Mouse (Mus musculus) embryo, embryonic 11.5 days (tissue): ENCODE data around the gene Nagk.
"Not testable (repeated sequence)": the region's sequence is repeated elsewhere in the genome, so short reads cannot be mapped to it uniquely, and the experiment has no call there.

Source experiments
- DNase-seq: peaks from one replicate; pipeline ENCODE4 v3.0.0-alpha.2; 2012; ENCODE audit warnings: low read depth, low spot score

Gene Nagk

DNA sequence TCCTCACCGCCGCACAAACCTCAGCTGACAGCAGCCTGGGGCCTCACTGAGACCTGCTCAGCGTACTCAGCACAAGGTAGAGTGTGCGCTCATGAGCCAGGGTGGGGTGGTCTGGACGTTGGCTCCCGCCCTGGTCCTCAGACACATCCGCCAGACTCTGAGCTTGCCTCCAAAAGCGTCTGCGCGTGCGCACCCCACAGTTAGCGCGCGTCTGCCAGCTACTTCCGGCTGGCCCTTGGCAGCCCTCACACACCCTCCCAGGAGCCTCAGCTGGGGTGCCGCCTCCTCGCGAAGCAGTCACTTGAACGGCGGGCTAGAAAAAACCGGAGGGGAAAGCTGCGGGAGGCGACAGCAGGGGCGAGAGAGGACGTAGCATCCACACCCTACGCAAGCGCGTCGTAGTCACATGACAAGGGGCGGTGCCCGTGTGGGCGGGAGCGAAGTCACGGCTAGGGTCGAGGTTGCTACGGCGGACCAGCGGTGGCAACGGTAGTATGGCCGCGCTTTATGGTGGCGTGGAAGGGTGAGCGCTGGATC lies at the start of gene Nagk:
Nagk (plus strand) TSS at position 223 of the 537 bp plus-strand sequence.
- DNase-seq, result peak; percentile 87

DNA sequence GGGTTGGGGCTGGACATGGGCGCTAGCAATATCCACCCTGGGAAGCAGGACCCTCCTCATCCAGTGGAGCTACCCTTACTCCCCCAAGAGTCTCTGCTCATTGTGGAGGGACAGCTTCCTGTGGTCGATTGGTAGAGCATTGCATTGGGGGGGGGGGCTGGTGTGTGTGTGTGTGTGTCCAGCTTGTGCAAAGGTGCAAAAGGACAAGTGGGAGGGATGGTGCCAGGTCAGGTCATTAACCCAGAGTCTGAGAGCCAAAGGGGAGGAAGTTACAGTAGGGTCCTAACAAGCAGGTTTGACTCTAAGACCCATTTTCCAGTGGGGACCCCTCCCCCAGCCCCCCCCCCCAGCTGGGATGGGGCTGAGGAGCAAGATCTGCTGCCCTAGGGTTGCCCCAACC lies 49.3 kb upstream of the Nagk start:
- DNase-seq, result no peak

GRCm38 (mm10) chr6:83749286-83749685 lies 45.5 kb upstream of the Nagk start:
- no peak for DNase-seq

DNA sequence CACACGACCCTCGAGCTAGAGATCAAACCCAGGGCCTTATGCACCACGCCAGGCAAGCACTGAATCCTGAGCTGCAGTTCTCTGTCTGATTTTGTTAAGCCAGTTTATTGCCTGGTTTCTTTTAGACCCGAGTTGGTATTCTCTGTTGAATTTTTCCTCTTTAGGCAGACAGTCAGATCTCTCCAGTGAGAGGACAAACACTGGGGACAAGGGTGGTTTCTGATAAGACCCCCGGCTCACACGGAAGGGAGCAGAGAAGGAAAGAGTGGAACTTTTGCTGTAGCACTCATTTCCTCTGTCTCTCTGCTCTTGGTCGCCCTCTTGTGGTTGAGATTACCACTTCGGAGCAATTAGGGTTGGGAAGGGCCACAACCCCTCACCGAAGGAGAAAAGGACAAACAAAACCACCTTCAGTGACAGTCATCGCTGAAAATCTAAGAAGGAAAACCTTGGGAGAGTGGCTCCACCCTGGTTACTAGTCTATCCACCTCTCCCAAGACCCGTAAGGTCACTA lies 44.6 kb upstream of the Nagk start:
- DNase-seq, result peak; percentile 57

- DNase-seq, result no peak
Observed at GRCm38 (mm10) chr6:83756051-83756450, 38.7 kb upstream of the Nagk start.

DNA sequence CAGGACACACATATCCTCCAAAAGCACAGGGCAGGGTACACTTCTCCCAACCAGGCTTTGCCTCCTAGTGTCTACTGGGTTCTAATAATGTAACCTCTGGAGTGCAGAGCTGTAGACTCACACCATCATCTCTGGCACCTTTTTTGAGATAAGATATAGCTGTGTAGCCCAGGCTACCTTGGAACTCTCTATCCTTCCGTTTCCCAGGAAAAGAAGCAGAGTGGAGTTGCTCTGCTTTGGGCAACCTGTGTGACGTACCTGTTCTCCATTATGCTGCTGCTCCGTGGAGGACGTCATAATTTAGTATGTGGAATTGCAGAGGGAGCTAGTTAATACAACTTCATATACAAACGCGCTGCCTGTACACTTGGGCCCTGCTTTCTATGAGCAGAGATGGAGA lies 32.4 kb upstream of the Nagk start, which contains the start of gene Ankrd53:
Ankrd53 (plus strand) TSS at position 301 of the 400 bp plus-strand sequence.
- no peak for DNase-seq

- DNase-seq, result no peak
Observed at GRCm38 (mm10) chr6:83762880-83763431, 31.8 kb upstream of the Nagk start.

GRCm38 (mm10) chr6:83766982-83767381 lies 27.8 kb upstream of the Nagk start:
- no peak for DNase-seq

DNA sequence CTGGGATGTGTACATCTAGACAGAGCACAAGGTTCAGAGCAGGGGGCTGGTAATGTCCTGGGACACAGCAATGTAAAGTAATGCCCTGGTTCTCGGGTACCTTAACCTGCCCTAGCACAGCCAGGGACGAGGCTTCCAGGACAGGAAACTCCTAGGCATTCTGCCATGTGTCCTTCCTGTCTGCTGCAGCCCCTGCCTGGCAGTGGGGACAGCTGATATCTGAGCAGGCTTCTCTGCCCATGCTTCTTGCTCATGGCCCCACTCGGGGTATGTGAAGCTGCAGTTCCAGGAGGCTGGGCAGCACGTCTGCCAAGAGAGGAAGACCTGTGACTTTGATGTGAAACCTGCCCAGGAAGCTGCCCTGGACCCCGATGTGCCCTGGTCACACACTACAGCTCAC lies 26.3 kb upstream of the Nagk start:
- no peak for DNase-seq

DNA sequence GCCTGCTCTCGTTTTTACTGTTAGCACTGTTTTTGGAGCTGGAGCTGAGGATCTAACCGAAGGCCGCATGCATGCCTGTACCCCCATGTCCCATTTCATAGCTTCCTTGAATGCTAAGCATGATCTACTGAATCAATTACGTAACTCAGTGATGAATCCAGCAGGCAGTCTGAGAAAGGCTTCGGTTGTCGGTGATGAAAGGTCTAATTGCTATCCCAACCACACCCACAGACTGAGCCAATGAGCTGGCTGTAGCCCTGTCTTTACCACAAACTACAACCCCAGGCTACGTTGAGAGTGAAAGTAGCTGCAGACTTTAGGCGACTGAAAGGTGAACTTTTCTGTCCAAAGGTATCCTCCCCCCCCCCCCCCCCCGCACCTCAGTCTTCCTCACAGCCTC lies 20.7 kb upstream of the Nagk start:
- no peak for DNase-seq

GRCm38 (mm10) chr6:83774781-83775563 lies 19.8 kb upstream of the Nagk start:
- no peak for DNase-seq

DNA sequence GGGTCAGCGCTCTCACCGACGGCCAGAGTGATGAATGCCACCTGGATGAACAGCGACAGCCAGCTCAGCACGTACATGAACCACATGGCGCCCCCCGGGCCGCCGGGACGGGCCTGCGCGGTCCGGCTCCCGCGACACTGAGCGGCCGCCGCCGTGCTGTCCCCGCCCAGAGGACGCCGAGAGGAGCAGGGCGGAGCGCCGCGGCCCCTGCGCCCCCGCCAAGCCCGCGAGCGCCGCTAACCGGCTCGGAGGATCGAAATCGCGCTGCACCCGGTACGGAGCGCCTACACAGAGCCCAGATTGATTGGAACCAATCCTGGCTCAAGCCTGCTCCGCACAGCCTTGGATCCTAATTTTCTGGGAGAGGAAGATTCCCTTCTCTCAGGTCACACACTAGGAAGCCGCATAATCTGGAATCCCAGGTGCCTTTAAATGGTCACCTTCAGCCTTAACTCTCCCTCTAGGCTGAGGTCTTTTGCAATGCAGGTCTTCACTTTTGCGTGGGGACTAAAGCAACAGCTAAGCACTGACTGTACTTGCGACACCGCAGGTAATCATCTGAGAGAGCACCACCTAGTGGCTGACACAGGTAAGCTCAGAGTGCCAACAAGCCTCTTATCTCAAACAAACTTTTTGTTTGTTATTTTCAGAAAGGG lies 19.0 kb upstream of the Nagk start, which contains the start of gene Tex261:
Tex261 (minus strand) TSS at position 176 of the 656 bp plus-strand sequence.
- DNase-seq, result peak; percentile 75

GRCm38 (mm10) chr6:83778306-83778705 lies 16.5 kb upstream of the Nagk start:
- no peak for DNase-seq

GRCm38 (mm10) chr6:83779026-83779425 lies 15.8 kb upstream of the Nagk start:
- no peak for DNase-seq

DNA sequence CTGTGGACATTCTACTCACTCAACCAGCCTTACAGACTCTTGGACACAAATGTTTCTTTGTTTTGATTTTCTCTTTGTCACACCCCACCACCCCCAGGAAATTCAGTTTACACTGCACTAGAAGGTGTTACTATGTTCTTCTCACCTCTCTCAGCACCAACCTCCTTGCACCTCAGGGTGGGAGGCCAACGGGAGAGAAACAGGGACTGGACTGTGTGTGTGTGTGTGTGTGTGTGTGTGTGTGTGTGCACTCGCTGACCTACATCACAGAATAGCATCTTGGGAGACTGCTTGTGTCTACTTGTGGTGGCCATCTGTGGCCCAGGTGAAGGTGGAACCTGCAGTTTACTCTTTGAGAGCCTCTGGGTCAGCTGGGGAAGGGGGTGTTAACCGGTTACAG lies 8.4 kb upstream of the Nagk start:
- no peak for DNase-seq

DNA sequence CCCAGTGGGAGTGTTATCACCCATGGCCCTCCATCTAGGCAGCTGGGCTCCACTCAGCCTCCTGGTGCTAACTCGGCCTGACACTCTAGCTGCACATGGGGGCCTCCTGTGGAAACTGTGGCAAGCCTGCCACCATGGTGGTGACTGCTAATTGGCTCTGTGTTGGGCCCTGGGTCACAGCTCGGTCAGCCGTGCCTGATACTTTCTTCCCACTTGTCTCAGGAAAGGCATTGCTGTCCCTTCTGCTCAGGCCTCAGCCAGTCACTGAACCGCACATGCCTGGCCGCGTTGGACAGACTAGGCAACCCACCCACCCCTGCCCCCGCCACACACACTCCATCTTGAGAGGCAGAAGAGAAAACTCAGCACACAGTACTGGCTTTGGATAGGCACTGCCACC lies 6.2 kb upstream of the Nagk start:
- DNase-seq, result no peak

- not testable (repeated sequence) for DNase-seq
Observed at GRCm38 (mm10) chr6:83790533-83790932, 4.2 kb upstream of the Nagk start.

DNA sequence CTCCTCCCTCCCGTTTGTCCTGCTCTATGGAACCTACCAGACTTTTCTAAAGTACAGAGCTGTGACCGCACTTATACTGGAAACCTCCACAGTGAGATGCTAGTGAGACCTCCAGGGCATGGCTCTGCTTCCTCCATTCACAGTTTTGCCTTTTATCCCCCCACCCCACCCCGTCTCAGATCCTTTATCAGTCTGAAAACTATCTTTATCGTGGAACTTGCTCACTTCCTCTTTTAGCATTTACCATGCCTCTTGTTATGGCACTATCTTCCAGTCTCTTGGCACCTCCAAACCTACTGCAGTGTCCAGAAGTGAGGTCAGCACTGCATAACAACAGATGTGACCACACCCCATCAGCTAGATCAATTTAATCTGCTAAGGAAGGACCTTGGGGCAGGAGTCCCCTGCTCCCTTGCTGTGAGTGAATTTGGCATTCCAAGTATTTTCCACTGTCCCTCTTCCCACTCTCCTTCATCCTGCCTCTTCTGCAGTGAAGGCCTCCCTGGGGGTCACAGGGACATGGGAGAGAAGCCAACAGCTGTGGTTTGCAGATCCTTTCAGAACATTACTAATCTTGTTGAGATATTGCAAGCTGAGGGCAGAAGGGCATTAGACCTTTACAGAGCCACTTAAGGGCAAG lies 3.4 kb upstream of the Nagk start:
- DNase-seq, result no peak

GRCm38 (mm10) chr6:83795492-83795900 lies 714 bp downstream of the Nagk start:
- no peak for DNase-seq

GRCm38 (mm10) chr6:83796686-83797085 lies 1.9 kb downstream of the Nagk start:
- DNase-seq, result no peak

GRCm38 (mm10) chr6:83802033-83802432 lies 7.3 kb downstream of the Nagk start:
- DNase-seq, result no peak

DNA sequence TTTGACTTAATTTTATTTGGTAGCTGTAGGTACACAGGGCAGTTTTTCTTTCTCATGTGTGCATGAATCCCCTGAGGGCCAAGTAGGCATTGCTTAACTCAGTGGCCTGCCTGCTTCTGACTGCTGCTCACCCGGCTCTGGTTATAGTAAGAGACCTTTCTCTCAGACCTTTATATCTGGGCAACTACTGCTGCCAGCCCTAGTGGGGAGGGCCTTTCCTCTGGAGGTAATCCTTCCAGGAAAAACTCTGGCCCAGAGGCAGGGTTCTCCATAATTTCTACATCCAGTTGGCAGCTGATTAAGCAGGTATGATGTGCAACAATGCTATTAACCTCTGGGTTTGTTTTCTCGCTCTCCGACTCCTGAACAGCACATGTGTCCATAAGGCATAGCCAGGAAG lies 8.1 kb downstream of the Nagk start:
- no peak for DNase-seq
